Mouse (Mus musculus) spleen, adult 2 months (tissue): Measurements from ENCODE around the gene Cyp4b1. TPM values are rescaled to one million over a fixed set of nuclear protein-coding genes. Genes with fewer than 3 reads are reported as not detected.
A peak's percentile ranks its signal among the peaks of the same experiment; 100 is the strongest.
"Not testable (repeated sequence)": the region's sequence is repeated elsewhere in the genome, so short reads cannot be mapped to it uniquely, and the experiment has no call there.

Experiments used
- DNase-seq, 2 experiments: peaks; one replicate each; pipeline versions ENCODE4 v3.0.0 to v3.0.0-alpha.2; 2012 to 2021; ENCODE audit warnings: low spot score in 2 of 2, low read depth in 1 of 2
- H3K27ac ChIP-seq: fragments of 200-500 bp; 2 replicates; pipeline ENCODE4 v1.5.1; 2012; ENCODE audit warnings: low read length, inconsistent platforms; ENCODE audit not compliant: insufficient read depth
- H3K27me3 ChIP-seq: fragments of 200-500 bp; 2 replicates; pipeline ENCODE4 v1.6.1; 2012; ENCODE audit warnings: mild to moderate bottlenecking, moderate library complexity, low read length, inconsistent platforms; ENCODE audit not compliant: control insufficient read depth, insufficient read depth
- H3K36me3 ChIP-seq: fragments of 200-500 bp; 2 replicates; pipeline ENCODE4 v1.6.1; 2012; ENCODE audit warnings: mild to moderate bottlenecking, low read length, inconsistent platforms; ENCODE audit not compliant: control insufficient read depth, insufficient read depth
- H3K4me1 ChIP-seq: fragments of 200-500 bp; 2 replicates; pipeline ENCODE4 v1.6.1; 2011; ENCODE audit warnings: inconsistent platforms; ENCODE audit not compliant: control insufficient read depth, insufficient read depth, insufficient read length
- H3K4me3 ChIP-seq: fragments of 200-500 bp; 2 replicates; pipeline ENCODE4 v1.5.1; 2011; ENCODE audit warnings: mild to moderate bottlenecking, inconsistent platforms; ENCODE audit not compliant: insufficient read depth, insufficient read length; ENCODE audit errors: extremely low read depth
- CTCF ChIP-seq: fragments of 200-500 bp; IDR thresholded peaks from 2 replicates; pipeline ENCODE4 v1.5.1; 2011; ENCODE audit warnings: mild to moderate bottlenecking, inconsistent platforms; ENCODE audit not compliant: insufficient read depth, insufficient read length, insufficient replicate concordance; ENCODE audit errors: extremely low read depth
- POLR2A ChIP-seq: fragments of 200-500 bp; IDR thresholded peaks from 2 replicates; pipeline ENCODE4 v1.6.1; 2011; ENCODE audit warnings: low read depth, low read length, inconsistent platforms
- WGBS: fragments of 180-500 bp; shearing (Covaris S2); methylation state at CpG from one replicate; pipeline ENCODE4 v1.1.7; 2018; 5-methylcytosine and 5-hydroxymethylcytosine counted together
- polyA plus RNA-seq: library from polyadenylated mRNA; depleted of rRNA; stranded (reverse); fragments of >200 nt; gene quantifications from 2 replicates; pipeline ENCODE4 v1.2.3, GENCODE M21; 2012; rRNA removed

Gene Cyp4b1
- 9.5 and 9.8 TPM in 2 replicates for polyA plus RNA-seq

- H3K27me3 ChIP-seq: no peaks in the 10 kb centered on the region
- no peak for DNase-seq
- no peaks in the 10 kb centered on the region for H3K4me1 ChIP-seq
- H3K36me3 ChIP-seq: no peaks in the 10 kb centered on the region
- no peak within 1 kb of the TSS for H3K4me3 ChIP-seq
- no peak within 1 kb of the TSS for H3K27ac ChIP-seq
- WGBS: 68% methylated on average over 9 of the region's 9 CpGs
- TF ChIP-seq POLR2A (no peak), CTCF (no peak)
These were observed at the start of gene Cyp4b1 for GRCm38 (mm10) chr4:115647580-115647979. Gene Cyp4b1, minus strand, starts transcription at chr4:115647723.

GRCm38 (mm10) chr4:115686299-115686698, 38.8 kb upstream of the Cyp4b1 start:
- no peak for DNase-seq

DNA sequence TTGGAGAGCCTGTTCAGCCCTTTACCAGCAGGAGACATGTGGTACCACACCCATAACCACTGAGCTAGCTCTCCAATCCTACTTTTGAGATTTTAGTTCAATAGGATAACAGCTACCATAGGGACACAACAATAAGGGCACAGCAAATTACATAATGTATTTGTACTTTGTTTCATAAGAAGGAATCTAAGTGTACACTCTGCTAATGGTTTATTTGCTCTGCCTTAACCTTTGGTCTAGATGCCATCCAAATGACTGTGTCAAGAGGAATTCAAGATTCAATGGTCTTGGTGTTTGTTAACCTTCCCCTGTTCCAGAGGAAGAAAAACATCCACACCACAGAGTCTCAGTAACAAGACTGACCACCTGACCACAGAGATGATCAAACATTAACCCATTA, 11.7 kb upstream of the Cyp4b1 start:
- Histone ChIP-seq H3K36me3 (no peaks in the 10 kb centered on the region), H3K4me1 (no peaks in the 10 kb centered on the region), H3K27me3 (no peaks in the 10 kb centered on the region), H3K27ac (no peak overlapping the region), H3K4me3 (no peak overlapping the region)
- TF ChIP-seq CTCF: no peak
- no peak for TF ChIP-seq POLR2A
- no peak for DNase-seq

More at GRCm38 (mm10) chr4:115686299-115686698, 38.8 kb upstream of the Cyp4b1 start:
- Histone ChIP-seq H3K36me3 (no peaks in the 10 kb centered on the region), H3K27me3 (no peaks in the 10 kb centered on the region), H3K4me1 (no peaks in the 10 kb centered on the region), H3K27ac (no peak overlapping the region), H3K4me3 (no peak overlapping the region)
- TF ChIP-seq CTCF: no peak
- no peak for TF ChIP-seq POLR2A
- 72% methylated on average over 4 of the region's 4 CpGs for WGBS

GRCm38 (mm10) chr4:115657867-115658249, 10.3 kb upstream of the Cyp4b1 start:
- Histone ChIP-seq H3K4me3 (no peak overlapping the region), H3K36me3 (no peaks in the 10 kb centered on the region), H3K27ac (no peak overlapping the region), H3K4me1 (no peaks in the 10 kb centered on the region), H3K27me3 (no peaks in the 10 kb centered on the region)
- no peak for DNase-seq
- TF ChIP-seq CTCF: no peak
- no peak for TF ChIP-seq POLR2A

DNA sequence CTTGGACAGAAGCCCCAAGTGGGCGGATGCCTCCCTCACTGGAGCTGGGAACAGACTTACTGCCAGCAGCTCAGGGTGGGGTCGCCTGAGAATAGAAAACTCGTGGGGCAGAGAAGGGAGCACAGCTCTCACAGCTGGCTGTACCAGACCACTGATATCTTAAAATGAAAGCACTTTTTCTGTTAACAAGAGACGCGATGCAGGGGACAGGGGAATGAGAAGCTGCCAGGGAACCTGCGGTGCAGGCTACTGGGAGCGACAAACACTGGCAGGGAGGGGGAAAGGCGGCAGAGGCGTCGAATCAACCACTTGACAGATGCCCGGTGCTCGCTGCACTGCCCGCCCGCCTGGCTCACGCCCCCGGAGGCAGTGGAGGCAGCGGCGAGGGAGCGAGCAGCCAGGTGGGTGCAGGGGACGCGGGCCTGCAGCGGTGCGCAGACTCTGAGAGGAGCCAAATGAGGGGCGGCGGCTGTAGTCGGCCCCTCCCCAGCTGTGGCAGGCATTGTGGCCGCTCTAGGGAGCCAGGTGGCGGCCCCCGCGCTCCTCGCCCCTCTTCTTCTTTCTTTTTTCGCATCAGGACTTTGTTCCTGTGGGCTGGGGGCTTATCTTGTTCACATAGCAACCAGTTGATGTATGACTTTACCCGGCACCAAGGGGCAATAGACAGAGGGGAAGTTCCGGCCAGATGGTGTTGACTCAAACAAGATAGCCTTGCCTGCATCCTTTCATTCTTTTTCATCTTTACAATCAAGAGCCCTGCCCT, 9.8 kb upstream of the Cyp4b1 start:
- no peaks in the 10 kb centered on the region for H3K36me3 ChIP-seq
- no peaks in the 10 kb centered on the region for H3K27me3 ChIP-seq
- peak overlapping the region; percentile 38 for H3K4me3 ChIP-seq
- H3K27ac ChIP-seq: no peak overlapping the region
- DNase-seq: no peak
- WGBS: 2% methylated on average over 34 of the region's 34 CpGs
- TF ChIP-seq CTCF (no peak), POLR2A (no peak)
- no peaks in the 10 kb centered on the region for H3K4me1 ChIP-seq

DNA sequence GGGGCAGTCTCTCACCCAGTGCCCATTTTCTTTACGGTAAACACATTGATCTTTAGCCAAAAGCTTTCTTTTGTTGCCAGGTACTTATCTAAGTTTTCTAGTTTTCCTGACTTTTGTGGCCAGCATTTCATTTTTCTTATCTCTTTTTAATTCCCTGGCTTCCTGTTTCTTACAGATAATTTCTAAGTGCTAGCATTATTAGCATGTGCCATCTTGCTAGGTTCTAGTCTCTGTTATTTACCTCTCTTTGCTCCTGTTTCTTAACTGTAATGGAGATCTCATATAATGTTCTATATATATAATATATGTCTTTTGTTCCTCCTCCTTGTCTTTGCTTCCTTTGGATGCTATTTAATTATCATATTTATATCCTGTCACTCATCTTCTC, 9.0 kb upstream of the Cyp4b1 start:
- not testable (repeated sequence) for H3K27me3 ChIP-seq, H3K4me3 ChIP-seq, H3K36me3 ChIP-seq, DNase-seq, H3K27ac ChIP-seq, H3K4me1 ChIP-seq
- 85% methylated on average over 1 of the region's 1 CpGs for WGBS

DNA sequence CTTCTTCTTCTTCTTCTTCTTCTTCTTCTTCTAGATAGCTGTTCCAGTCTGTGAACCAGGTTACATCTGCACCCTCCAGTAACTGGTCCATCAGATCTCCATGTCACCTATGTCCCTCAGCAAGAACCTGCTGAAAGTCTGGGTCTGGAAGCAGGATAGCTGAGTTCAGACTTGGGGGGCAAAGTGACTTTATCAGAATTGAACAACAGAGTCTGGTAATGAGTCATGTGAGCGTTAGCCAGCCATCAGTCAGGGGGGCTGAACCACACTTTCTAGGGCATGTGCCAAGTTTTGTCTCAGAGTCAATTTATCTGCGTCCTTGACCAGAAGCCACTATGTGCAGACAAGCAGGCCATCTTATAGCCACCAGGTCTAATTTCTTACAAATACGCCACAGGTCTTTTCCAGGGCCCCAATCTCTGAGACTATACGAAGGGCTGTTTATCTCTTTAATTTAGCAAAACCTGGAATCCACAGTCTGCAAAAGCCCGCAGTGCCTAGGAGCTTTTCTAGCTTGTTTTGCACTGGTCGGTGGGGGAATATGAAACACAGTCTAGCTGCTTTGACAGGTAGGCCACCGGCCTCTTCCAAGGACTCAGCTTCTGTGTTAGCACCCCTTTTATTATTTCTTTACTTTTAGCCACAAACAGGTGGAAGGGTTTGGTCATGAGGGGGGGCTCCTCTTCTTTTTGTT, 8.5 kb upstream of the Cyp4b1 start:
- H3K27ac ChIP-seq, DNase-seq, H3K36me3 ChIP-seq, H3K4me3 ChIP-seq, H3K27me3 ChIP-seq, H3K4me1 ChIP-seq: not testable (repeated sequence)
- 68% methylated on average over 7 of the region's 7 CpGs for WGBS
